Mouse (Mus musculus) gastrocnemius, postnatal 36 days (tissue): ENCODE measurements at regions not wholly inside any gene's neighbourhood (a gene's known extent, or its start where the extent isn't known, plus 50 kb on each side); places are given as distances from the start of the nearest gene placed in this dataset.

Source experiments
- DNase-seq, 2 experiments: peaks; one replicate each; pipeline ENCODE4 v3.0.0; 2022
- intact Hi-C: fragments of 180-260 bp; cut with DNase I; formaldehyde crosslinking; loops from one replicate; pipeline ENCODE4 v1.15.1; 2025

GRCm38 (mm10) chr3:49096118-49096517 lies 661.0 kb downstream of the Pcdh18 start:
- intact Hi-C loops, result loop anchor here (10.0 kb wide), 1 partner anchor 1809 kb away; no protein-coding TSS in a partner anchor
- no peak for DNase-seq

GRCm38 (mm10) chr3:49093818-49094680 lies 663.1 kb downstream of the Pcdh18 start:
- intact Hi-C loops, result loop anchor here (2.0 to 10.0 kb wide), 4 partner anchors 981 to 1811 kb away; no protein-coding TSS in a partner anchor
- DNase-seq, result peak in 1 of 2 experiments; percentile 17

- DNase-seq, result no peak
- intact Hi-C loops, result no loop called here
These were observed 688.3 kb downstream of the Pcdh18 start for GRCm38 (mm10) chr3:49068801-49069200.

- DNase-seq, result no peak
- intact Hi-C loops, result no loop called here
These were observed 695.0 kb downstream of the Pcdh18 start for GRCm38 (mm10) chr3:49062081-49062480.

- intact Hi-C loops, result no loop called here
These were observed 724.1 kb downstream of the Pcdh18 start for GRCm38 (mm10) chr3:49032981-49033380.

GRCm38 (mm10) chr3:49009211-49009967 lies 747.7 kb downstream of the Pcdh18 start:
- intact Hi-C loops, result no loop called here
- DNase-seq, result no peak

More at GRCm38 (mm10) chr3:49032981-49033380, 724.1 kb downstream of the Pcdh18 start:
- no peak for DNase-seq
